Mouse (Mus musculus) erythroblast, adult 5-6 weeks (primary cell): Measurements from ENCODE around the gene Grip2. TPM values are rescaled to one million over a fixed set of nuclear protein-coding genes. Genes with fewer than 3 reads are reported as not detected.

Source experiments
- ATAC-seq: replicated peaks from 2 replicates; pipeline ENCODE4 v1.8.0; 2016; ENCODE audit warnings: moderate number of reproducible peaks, mild to moderate bottlenecking, moderate TSS enrichment, inconsistent platforms; ENCODE audit not compliant: poor library complexity, low FRiP score, severe bottlenecking
- total RNA-seq, 2 experiments: library from RNA; stranded (forward) in 1 of 2; stranded (reverse) in 1 of 2; fragments of 150-400 nt in 1 of 2; fragments of 200-764, 138-1000 nt in 1 of 2; gene quantifications; 2 replicates each; pipeline versions ENCODE4 v1.2.3 to v1.2.4; 2015 to 2017; ENCODE audit warnings: low replicate concordance in 2 of 2

The Grip2 gene
- total RNA-seq, 2 experiments from 2014 or later = not detected

DNA sequence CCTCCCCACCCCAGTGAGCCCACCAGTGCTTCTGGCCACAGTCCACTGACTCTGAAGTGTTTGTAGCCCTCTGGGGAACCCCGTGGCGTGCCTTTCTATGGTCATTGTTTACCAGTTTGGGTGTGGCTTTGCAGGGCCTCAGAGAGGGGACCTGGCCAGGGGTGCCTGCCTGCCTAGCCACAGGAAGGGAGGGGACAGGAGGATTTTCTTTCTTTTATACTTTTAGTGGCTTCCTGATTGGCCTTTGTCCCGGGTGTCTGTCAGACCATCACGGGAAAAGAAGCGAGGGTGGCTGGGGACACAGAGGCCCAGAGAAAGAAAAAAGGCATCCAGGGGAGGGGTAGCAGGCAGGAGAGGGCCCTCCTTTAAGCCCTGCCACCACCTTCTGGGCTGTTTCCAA, 89.0 kb downstream of the Grip2 start:
- ATAC-seq = no peak

GRCm38 (mm10) chr6:91737451-91737850, 89.6 kb downstream of the Grip2 start:
- no peak for ATAC-seq

DNA sequence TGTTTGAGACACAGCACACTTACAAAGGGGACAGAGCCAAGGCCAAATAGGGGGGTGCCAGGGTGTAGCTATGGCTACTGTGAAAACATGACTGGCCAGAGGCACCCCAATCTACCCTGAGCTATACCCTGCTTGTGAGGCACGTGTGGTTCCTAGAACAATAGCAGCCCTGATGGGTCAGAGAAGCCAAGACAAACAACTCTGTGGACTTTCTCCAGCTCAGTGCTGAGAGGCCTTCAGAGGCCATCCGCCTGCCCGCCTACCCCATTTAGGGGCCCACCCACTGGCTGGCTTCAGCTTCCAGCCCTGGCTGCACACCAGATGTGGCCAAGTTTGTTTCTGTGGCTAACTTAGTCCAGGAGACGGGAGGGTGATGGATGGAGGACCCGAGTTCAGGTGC, 90.6 kb downstream of the Grip2 start:
- no peak for ATAC-seq

DNA sequence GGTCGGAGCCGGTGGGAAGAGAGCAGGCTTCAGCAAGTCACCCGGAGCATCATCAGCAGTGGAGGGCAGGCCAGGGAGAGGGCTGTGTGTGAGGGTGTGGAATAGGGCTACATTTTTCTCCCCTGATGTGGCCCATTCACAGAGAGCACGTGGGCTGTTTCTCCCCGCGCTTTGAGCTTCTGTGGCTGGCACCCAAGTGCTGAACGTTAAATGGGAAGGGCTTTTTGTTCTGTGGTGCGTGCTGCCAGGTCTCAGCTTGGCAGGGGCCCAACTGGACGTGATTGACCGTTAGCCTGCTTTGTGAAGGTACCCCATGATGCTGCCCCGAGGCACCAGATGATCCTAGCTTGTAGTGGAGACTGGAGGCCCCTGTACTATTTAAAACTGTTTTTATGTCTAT, 94.9 kb downstream of the Grip2 start:
- ATAC-seq = no peak

DNA sequence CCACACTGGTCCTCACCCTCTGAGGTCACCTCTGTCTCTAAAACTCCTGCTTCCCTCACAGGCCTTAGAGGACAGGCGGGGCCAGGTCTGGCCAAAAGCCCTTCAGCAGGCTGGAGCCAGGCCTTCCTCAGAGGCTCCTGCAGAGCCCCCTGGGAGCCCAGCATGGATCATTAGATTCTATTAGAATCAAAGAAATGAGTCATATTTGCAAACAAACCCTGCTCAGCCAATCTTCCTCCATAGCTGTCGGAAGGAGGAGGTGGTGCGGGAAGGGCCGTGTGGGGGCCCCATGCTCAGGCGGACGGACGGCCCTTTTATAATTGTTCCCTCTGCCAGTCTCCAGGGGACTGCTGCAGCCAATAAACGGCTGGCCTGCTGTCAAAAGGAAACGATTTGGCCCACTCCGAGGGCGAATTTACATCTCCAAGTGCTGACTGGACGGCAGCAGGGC, 97.3 kb downstream of the Grip2 start:
- no peak for ATAC-seq

- no peak for ATAC-seq
Observed at GRCm38 (mm10) chr6:91728939-91729619, 98.0 kb downstream of the Grip2 start.

- ATAC-seq = no peak
Observed at GRCm38 (mm10) chr6:91727361-91727760, 99.7 kb downstream of the Grip2 start.

DNA sequence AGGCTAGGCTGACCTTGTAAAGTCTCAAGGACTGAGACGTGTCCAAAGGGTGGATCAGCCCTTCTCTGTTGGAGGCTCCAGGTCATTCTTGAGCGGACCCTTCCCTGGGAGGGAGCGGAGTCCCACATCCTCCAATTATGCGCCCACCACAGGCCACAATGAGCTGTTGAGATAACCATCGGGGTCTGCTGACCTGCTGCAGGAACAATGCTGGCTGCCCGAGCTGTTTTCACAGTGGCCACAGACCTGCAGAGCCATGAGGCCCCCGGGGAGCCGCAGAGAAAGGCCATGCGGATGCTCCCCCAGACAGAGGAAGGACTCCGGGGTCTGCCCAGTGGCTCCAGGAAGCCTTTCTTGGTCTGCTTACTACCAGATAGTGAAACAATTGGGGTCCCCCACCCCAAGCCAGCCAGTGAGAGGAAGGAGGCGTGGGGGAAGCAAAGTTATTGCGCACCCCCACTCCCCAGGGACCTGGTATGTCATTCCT, 105.8 kb downstream of the Grip2 start:
- ATAC-seq = no peak

- no peak for ATAC-seq
Observed at GRCm38 (mm10) chr6:91720588-91721214, 106.3 kb downstream of the Grip2 start.

- no peak for ATAC-seq
Observed at GRCm38 (mm10) chr6:91719865-91720533, 107.1 kb downstream of the Grip2 start.

DNA sequence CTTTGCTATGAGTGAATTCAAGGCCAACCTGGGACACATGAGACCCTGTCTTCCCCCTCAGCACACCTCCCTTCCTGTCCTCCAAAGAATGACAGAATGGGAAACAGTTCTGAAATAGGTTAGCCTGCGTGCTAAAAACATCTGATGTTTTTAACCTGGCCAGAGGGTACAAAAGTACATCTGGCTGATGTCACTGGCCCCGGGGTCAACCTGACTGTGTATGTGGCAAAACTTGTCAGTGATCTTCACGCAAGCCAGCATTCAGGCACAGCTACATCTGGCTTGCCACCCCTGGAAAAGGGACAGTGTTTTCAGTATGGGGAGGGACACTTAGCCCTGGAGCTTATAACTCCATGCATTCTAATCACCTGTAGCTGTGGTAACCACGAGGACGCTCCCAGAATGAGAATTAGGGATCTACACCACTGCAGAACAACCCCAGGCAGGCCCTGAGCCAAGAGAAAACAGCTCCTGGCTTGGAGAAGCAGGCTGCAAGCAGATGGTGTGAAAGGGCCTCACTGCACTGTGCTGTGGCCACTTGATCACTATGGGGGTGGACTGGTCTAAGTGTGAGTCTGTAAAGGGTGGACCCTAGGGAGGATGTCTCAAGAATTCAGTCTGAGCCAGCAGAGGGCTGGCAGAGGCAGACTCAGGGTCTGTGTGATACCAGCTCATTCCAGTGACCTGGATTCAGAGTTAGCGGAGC, 107.9 kb downstream of the Grip2 start:
- ATAC-seq = no peak

- ATAC-seq = no peak
Observed at GRCm38 (mm10) chr6:91718603-91719002, 108.4 kb downstream of the Grip2 start.

DNA sequence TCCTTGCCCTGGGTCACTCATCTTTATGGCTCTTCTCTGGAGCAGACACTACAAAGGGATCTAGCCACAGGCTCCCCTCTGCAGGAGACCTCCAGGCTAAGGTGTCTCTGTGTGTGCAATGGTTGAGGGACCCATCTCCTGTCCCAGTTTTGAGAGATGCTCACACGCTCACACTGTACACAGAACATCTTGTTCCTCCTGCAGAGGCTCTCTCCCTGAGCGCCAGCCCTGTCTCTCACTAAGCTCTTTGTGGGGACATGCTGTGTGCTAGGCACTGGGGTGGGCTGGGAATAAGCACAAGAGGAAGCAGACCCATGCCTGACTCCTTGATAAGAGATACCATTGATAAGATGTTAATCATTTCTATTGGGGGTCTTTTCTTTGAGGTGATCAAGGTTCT, 109.0 kb downstream of the Grip2 start:
- ATAC-seq = no peak

GRCm38 (mm10) chr6:91715988-91716810, 110.9 kb downstream of the Grip2 start:
- ATAC-seq = no peak

GRCm38 (mm10) chr6:91715023-91715422, 112.0 kb downstream of the Grip2 start:
- ATAC-seq = no peak

DNA sequence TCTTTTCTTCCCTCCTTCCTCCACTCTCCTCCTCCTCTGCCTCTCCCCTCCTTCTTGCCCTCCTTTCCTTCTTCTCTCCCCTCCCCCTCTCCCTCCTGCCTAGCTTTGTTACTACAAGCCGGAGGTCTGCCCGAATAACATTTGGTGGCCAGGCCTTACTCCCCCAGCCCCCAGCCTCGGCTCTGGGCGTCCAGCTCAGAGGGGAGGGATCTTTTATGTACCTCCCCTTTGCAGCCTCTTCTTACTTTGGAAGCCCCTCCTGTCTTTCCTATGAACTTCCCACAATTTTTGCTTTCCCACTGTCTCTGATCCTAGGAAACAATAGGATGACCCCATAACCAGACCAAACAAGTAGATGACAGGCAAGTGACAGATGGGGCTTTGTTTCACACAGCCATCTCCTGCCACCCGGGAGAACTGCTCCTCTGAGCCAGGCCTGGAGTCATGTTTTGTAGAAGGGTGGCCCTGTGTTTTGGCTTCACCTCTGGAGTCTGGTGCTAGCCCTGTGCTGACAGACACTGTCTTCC, 113.6 kb downstream of the Grip2 start:
- no peak for ATAC-seq

- ATAC-seq = no peak
Observed at GRCm38 (mm10) chr6:91712855-91713331, 114.2 kb downstream of the Grip2 start.

DNA sequence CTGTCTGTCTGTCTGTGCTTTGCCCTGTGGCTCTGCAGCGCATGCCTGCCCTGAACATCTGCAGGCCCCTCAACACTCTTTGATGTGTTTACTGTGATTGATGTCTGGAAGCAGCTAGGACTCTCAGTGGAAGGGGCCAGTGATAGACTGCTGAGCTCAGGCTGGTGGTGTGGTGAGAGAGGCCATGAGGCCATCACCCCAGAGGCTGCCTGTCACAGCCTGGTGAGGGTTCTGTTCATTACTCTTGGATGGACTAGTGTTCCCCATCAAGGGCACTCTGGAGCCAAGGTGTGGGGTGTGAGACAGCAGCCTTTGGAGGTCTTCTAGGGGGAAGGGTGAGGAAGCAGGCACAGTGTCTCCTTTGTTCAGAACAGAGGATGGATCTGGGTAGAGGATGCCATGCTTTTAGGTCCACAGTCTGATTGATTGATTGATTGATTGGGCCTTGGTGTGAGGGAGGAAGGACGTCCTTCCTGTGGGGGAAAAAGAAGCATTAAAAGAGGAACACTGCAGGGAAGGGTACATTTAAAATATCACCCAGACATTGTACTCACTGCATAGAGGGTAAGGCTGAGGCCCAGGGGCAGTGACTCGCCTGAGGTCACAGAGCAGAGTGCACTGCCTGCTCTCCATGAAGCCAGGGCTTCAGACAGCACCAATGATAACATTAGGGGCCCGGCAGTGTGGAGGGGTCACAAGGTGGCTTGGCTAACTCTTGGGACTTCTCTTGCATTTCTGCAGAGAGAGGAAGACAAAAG, 114.8 kb downstream of the Grip2 start:
- no peak for ATAC-seq
